Mouse (Mus musculus) skeletal muscle tissue, adult 2 months (tissue): ENCODE data around the gene Bloc1s5.
"Not testable (repeated sequence)": the region's sequence is repeated elsewhere in the genome, so short reads cannot be mapped to it uniquely, and the experiment has no call there.

Source experiments
- DNase-seq: peaks from one replicate; pipeline ENCODE4 v3.0.0-alpha.2; 2012; ENCODE audit warnings: low read depth, low spot score

Gene Bloc1s5

DNA sequence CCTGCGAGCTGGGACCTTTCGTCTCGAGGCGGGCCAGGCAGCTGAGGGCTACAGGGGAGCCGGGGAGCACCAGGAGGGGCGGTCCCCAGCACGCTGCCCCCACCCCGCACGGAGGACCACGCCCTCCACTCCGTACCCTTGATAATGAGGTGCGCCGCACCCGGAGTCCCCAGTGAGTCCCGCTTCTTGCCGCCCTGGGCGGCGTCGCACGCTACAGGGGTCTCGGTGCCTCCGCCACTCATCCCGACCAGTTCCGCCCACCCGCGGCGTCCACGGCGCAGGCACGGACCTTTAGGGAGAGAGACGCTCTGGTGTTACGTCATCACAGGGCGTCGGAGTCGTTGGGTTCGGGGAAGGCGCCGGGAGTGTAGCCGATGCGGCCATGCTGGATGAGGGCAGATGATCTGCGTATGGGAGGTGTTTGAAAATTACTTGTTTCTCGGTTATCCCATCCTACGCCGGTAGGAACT, at the start of gene Bloc1s5:
Gene Bloc1s5, minus strand, starts transcription at position 310 of the 470 bp plus-strand sequence.
- DNase-seq = peak; percentile 91

DNA sequence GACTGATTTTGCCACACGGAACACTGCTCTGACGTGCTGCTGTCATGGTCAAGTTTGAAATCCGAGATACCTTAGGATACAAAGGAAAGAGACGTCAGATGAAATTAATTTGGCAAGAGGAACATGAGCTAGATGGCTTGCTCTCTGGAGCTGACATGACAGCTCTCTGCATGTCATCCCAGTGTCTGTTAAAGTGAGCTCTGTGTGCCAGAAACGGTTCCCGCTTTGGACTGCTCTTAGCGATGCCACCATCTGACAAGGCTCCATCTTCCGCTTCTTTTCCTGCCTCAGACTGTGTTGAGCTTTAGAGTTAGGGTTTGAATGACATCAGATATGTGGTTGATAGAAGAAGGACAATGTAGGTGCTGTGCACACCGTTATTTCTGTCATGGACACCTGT, 37.4 kb upstream of the Bloc1s5 start:
- no peak for DNase-seq

DNA sequence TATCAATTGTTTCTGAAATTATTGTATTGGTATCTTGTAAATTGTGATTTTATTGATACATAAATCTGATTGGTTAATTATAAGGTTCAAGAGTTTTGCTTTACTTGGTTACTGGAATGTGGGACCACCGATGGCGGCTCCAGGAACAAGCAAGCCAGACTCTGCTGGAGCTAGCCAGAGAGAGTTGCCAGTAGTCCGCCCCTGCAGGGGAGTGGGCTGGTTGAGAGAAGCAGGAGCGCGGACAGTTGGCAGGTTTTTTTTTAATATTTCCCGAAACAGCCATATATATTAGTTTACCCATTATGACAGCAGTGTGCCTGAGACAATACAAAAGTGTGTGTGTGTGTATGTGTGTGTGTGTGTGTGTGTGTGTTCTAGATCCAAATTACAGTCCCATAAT, 36.5 kb upstream of the Bloc1s5 start:
- DNase-seq = not testable (repeated sequence)

DNA sequence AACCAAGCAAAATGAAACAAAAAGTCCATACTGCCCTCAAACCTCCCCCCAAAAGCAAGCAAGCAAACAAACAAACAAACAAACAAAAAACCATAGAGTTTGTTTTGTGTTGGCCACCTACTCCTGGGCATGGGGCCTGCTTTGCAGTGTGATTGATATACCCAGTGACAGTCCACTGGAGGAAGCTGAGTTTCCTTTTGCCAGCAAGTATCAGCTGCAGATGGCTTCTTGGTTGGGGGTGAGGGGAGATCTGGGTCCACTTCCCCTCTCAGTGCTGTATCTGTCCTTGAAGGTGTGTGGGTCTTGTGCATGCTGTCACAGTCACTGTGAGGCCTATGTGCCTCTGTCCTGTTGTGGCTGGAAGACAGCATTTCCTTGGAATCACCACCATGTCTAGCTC, 35.1 kb upstream of the Bloc1s5 start:
- no peak for DNase-seq

DNA sequence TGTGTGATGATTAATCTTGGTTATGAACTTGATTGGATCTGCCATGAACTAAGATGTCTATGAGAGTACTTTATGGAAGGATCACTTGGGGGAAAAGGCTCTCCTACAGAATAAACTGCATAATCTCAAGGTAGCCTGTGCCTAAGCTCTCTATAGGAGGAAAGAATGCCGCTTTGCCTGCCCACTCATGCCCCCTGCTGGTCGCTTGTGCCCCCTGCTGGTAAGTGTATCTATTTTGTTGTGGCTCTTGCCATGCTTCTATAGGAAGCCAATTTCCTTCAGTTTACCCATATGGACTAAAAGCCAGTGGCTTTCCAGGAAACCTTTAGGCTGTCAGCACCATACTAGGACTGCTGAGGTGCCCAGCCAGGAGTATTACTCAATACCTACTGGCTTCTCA, 33.6 kb upstream of the Bloc1s5 start:
- no peak for DNase-seq

DNA sequence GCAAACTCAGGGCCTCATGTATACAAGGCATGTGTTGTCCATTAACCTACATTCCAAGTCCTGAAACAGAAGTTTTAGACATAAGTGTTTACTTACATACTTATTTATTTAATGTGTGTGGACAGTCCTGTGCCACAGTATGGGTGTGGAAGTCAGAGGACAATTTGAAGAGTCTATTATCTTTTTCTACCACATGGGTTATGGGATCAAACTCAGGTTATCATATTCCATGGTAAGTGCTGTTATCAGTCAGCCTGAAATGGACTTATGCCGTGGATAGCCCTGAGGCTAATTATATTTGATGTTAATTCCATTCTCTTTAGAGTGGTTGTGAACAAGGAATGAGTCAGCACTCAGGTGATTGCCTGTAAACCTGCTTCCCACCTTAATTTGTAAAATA, 29.8 kb upstream of the Bloc1s5 start:
- DNase-seq = no peak

DNA sequence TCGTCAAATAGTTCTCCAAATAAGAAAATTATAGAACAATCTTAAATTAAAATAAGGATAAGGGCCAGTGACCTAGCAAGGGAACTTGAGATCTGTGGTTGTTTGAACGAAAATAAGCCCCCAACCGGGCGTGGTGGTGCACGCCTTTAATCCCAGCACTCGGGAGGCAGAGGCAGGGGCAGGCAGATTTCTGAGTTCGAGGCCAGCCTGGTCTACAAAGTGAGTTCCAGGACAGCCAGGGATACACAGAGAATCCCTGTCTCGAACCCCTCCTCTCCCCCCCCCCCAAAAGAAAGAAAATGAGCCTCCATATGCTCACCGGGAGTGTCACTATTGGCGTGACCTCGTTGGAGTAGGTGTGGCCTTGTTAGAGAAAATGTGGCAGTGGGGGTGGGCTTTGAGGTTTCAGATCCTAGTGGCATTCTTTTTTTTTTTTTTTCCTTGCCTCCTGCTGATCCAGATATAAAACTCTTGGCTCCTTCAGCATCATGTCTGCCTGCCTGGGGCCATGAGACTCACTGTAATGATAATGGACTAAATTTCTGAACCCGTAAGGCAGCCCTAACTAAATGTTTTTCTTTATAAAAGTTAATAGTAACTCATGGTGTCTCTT, 24.7 kb upstream of the Bloc1s5 start:
- DNase-seq = no peak

DNA sequence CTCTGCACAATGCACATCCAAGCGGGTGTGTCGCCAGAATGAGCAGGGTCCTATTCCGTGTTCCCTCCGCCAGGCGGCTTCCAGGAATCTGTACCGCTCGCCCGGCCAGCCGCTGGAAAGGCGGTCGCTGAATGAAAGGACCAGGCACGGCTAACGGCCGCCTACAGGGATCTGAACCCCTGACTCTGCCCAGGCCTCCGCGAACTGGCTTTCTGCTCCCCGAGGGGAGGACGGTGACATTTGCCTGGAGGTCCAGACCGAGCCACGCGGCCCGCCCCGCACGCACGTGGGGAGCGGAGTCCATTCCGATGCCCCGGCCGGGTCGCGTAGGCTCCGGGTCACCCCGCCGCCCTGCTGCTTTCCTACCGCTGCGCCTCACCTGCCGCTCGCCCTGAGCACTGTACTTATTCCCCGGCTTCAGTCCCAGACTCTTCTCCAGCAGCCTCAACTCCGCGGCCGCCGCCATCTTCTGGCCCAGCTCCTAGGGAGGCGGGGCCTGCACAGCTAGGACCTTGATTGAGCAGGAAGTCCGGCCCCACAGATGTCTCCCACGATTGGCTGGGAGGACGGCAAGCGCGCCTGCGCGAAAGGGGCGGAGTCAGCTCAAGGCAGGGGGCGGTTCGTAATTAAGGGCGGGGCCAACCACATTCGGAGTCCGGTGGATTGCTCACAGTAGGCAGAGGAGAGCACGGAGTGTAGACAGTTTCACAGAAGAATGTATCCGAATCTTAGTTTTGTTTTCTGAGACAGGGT, 23.8 kb upstream of the Bloc1s5 start, which contains the start of gene Eef1e1:
Gene Eef1e1, minus strand, starts transcription at position 531 of the 753 bp plus-strand sequence.
- peak; percentile 94 for DNase-seq

DNA sequence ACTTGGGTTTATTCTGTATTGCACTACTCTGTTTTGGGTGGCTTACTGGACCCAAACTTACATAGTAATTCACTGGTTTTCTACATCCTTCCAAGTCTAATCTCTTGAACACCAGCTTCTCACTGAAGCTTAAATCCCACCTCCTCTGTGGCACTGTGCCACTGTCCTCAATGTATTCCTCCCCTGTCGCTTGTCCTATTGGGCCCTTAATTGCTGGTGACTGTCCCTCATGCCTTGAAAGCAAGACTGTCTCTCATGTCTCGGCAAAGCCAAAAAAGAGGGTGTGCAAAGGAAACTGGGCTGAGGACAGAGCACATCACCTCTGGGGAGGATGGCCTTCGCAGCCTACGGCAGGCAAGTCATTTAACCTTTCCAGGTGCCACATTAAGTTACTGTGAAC, 23.0 kb upstream of the Bloc1s5 start:
- no peak for DNase-seq

DNA sequence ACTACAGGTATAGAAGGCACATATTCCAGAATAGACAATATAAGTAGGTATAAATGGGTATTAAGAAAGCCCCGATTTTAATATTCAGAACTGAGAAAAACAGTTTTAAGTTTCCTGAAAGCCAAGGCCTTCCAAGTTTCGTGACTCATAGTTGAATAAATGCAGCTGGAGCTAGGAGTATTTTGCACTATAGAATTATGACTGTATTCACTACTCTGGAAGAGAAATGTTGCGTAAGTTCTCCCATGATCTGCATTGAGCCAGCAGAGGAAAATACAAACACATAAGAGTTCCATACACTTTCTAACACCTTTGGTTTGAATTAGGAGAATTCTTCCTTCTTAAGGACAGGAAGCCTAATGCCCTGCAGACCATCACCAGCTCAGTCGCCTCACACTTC, 15.4 kb upstream of the Bloc1s5 start:
- no peak for DNase-seq

DNA sequence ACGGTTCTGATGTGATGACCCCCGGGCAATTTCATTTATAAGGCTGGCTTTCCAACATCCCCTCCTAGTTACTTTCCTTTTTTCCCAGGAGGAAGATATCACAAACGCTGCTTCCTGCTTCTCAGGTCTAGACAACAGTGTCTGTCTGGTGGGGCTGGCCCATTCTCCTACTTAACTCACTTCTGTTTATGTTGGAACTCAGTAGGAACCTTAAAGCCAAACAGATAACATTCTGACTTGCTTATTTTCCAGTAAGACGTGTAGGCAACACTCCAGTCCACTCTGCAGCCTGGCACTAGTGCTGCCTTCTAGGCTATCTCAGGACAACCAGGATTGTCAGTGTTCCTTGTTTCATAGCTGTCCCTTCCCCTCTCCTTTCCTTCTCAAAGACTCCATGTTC, 14.2 kb upstream of the Bloc1s5 start:
- DNase-seq = no peak

DNA sequence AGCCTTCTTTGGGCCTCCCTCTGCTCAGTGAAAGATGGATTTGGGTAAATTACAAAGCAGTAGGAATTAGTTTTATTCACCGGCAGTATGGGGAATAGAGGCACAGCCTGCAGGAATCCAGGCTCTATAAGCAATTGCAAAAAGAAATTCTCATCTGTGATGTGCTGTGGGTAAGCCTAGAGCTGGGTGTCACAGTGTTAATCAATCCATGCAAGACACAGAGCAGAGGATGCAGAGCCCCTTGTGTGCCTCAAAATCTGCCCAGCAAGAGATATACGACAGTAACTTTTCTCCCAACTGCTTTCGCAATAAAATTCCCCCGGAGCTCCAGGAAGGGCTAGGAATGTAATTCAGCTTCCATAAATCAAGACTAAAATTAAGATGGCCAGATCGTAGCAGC, 6.5 kb upstream of the Bloc1s5 start:
- no peak for DNase-seq

DNA sequence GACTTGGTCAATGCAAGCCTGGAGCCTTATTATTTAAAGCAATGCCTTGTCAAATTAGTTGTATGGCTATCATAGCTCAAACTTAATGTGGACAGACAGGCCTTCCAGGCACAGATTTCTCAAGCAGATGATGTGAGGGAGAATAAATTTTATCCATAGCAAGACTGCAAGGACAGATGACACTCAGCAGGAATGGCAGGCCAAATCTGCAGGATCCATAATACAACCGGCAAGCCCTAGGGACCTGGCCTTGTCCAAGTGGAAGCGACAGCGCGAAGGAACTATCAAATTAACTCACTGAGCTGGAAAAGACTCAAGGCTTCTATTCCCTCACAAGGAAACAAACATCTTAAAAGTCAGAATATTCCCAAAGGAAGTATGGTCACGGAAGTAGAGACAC, 6.1 kb upstream of the Bloc1s5 start:
- no peak for DNase-seq

DNA sequence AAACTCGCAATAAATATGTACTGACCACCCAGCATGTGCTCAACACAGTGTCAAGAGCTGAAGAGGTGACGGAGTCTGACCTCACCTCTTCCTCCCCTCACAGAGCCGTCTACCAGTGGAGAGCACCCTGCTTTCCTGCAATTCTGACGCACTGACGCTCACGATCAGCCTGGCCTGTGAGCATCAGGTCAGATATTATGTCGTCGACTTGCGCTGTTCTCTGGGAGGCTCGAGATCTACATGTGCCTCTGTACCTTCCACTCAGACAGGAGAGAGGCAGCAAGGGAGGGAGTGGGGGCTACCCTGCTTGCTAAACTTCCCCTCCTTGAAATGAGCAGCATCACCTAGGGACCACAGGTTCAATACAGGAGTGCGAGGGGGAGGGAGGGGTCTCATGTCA, 3.8 kb upstream of the Bloc1s5 start:
- DNase-seq = no peak

DNA sequence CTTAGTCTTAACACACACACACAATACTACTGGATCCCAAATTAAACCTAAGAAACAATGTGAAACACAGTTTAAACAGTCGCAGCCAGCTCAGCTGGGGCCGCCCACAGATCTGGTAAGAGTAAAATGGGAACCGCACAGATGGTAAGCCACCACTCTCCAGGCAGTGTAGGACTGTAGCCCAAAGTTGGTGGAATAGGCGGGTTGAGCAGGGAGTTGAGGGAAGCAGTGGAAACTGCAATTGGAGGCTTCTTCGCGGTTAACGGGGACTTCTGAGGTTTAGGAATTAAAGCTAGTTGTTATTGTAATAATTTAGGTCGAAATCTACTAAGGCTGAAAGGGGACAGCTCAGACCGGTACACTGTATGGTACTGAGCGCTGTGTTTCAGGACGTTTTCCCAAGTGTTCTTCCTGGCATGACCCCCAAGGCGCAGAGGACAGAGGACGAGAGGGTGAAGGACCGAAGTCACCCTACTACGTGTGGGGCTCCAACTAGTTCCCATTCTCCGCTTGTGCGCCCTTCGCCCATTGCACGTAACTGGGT, 581 bp downstream of the Bloc1s5 start:
- DNase-seq = no peak

DNA sequence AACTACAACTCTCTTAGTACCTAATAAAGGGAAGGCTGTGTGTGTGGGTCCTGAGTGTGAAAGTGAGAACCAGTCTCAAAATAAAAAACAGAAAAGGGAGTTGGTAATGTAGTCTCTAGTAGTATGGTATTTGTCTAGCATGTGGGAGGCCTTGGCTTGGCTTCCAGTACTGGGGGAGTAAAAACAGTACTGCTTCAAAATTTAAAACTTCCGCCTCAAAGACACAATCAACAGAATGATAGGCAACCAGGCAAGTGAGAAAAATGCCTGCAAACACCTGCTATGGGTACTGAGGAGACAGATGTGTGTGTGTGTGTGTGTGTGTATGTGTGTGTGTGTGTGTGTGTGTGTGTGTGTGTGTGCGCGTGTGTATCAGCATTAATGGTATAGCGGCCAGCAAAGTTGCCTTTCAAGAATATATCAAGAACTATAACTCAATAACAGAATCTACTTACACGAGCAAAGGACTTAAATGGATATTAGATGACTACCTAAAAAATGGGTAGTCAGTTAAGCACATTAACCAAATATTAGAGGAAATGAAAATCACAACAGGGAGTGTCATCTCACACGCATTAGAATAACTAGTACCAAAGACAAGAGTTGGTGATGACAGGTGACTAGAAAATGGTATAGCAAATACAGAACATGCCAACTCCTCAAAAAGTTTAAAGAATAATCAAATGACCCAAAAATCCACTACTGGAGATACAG, 1.5 kb downstream of the Bloc1s5 start:
- DNase-seq = no peak

DNA sequence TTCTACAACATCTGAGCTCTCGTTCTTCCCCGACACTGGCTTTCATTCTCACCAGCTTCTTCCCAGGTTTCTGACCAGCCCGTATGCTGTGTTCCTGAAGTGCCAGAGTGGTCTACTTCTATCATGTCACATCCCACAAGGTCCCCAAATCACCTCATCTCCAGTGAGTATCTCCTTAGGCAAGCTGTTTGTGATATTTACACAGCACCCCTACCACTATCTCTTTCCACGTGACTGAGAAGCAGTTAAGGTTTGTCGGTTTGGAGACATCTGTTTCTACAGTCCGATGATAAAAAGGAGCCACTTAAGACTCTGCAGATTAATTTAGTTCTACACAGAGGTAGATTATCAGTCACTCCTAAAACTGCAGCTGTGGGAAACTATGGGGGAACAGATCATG, 2.4 kb downstream of the Bloc1s5 start:
- DNase-seq = no peak

DNA sequence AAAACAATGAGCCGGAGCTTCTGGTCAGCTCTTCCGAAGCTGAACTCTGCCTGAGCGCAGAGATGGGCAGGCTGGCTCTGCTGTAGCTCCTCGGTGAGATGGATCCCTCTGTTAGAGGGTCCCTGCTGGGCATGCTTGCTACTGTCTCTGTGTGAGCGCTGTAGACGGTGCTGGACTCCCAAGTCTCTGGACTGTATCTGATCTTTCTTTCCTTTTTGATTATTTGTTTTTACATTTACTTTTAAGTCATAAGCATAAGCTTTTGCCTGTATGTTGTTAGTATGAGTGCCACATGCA, 8.7 kb downstream of the Bloc1s5 start:
- no peak for DNase-seq

DNA sequence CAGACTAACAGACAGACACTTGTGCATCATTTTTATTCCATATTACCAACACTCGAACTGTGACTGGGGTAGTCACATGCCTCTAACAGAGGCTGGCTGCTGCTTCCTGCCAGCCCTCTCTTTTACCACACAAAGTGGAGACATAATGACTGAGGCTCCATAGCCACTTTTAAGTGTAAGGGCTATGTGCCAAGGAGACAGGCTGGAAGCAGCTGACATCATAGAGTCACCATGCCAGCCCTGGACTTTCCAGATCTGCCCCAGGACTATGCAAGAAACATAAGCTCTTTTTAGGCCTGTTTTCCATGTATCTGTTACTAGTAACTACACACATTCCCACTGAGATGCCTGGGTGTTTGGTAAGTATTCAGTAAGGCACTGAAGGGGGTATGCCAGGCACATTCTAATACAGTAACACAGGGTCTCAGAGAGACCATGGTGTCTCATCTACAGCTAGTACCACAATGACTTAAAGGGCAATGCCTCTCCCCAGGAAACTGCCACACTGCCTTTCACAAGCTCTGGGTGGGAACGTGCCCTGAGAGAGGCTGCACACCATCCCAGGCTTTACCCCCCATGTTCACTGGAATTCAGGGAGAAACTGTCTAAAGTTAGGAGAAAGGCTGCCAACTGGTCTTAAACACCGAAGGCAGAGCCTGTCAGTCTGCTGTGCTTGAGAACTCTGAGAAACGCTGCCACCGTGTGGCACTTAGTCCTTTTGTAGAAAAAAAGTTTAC, 9.2 kb downstream of the Bloc1s5 start:
- no peak for DNase-seq

DNA sequence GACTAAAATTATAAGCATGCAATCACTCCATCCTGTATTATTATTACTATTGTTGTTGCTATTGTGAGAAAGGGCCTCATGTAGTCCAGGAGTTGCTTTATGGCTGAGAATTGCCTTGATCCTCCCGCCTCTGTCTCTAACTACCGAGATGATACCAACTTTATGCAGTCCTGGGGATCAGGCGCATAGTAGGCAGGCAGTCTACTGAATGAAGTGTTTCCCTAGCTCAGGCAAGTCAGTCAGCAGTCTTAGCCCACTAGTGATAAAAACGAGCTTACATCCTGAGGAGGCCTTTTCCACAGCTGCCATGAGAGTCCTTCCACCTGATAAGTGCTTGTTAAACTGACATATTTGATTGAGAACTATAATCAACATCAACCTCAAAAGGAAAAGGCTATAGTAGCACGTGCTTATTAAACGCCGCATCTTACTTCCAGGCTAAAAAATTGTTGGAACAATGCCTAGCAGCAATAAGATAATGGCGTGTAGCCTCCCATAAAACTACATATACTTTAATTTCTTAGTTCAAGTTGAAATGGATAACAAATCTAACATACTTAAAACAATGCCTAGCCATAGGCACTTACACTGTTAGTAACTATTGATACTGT, 10.5 kb downstream of the Bloc1s5 start:
- DNase-seq = no peak

DNA sequence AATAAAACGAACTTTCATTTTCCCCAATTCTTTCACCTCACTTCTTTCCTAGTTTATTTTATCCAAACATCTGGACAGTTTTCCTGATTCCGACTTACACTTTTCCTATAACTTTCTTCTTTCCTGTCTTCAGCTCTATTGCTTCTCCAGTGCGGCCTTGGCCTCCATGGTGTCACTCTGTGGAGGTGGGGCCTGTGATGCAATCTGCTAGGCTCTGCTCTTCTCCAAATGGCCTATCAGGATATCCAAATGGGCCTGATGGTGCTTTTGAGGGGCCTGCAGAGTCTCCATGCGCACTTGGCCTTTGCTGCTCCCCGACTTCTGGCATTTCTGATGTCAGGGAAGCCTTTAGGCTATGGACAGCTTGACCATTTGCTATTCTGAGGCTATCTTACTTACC, 11.6 kb downstream of the Bloc1s5 start:
- DNase-seq = no peak
